Mouse (Mus musculus) C2C12 (cell line): ENCODE data around the gene Treml2.

Experiments used
- CTCF ChIP-seq: IDR thresholded peaks from one replicate; pipeline ENCODE4 v1.5.1; 2011; ENCODE audit not compliant: control insufficient read depth, insufficient read depth, insufficient read length
- MAX ChIP-seq: IDR thresholded peaks from one replicate; pipeline ENCODE4 v1.6.1; 2011; ENCODE audit warnings: mild to moderate bottlenecking, control low read depth

DNA sequence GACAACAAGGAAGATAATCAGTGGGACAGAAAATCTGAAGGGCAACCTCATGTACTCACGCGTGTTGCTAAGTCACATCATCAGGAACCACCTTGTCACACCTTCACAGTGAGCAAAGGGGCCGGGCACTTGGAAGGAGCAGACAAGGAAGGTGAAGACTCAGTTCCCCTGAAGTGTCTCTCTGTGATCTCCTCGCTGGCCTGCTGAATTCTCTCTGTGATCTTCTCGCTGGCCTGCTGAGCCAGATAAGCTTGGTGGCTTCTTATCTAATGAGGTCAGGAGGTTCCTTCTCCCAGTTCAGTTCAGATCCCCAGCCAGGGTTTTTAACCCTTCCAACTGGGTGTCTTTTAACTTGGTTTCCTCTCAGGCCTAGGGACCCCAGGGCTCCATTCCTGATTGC, 27.1 kb upstream of the Treml2 start:
- no peak for TF ChIP-seq CTCF
- no peak for TF ChIP-seq MAX
